Mouse (Mus musculus): ENCODE data around the gene Hoxd12. TPM values are rescaled to one million over a fixed set of nuclear protein-coding genes. Genes with fewer than 3 reads are reported as not detected.

The Hoxd12 gene
- polyA plus RNA-seq, 1 experiment from 2014 or later: 30.6 TPM

- no peaks in the 10 kb centered on the region for H3K9me3 ChIP-seq
- peak overlapping the region; percentile 58 for H3K27ac ChIP-seq
- peaks cover 63% of the 10 kb centered on the region for H3K27me3 ChIP-seq
- no peak for ATAC-seq (ENCODE audit: insufficient number of reproducible peaks, low FRiP score, low TSS enrichment, low read depth)
- 6% methylated on average over 4 of the region's 4 CpGs for WGBS
- H3K36me3 ChIP-seq: no peaks in the 10 kb centered on the region
- peak overlapping the region; percentile 60 for H3K4me2 ChIP-seq
- H3K9ac ChIP-seq: 0 out of 2 replicates have a peak overlapping the region, but pooled peaks have one; percentile 39
- peak overlapping the region; percentile 46 for H3K4me3 ChIP-seq
- peaks cover 33% of the 10 kb centered on the region for H3K4me1 ChIP-seq
Measured at GRCm38 (mm10) chr2:74656632-74657021, 18.2 kb upstream of the Hoxd12 start.

GRCm38 (mm10) chr2:74657251-74658023 lies 17.4 kb upstream of the Hoxd12 start:
- H3K27ac ChIP-seq: peak overlapping the region; percentile 89
- H3K9ac ChIP-seq: peak overlapping the region; percentile 53
- H3K4me2 ChIP-seq: peak overlapping the region; percentile 44

GRCm38 (mm10) chr2:74658024-74658666 lies 16.7 kb upstream of the Hoxd12 start:
- WGBS: 3% methylated on average over 15 of the region's 15 CpGs
- H3K27ac ChIP-seq: peak overlapping the region; percentile 89
- H3K9me3 ChIP-seq: no peaks in the 10 kb centered on the region
- no peaks in the 10 kb centered on the region for H3K36me3 ChIP-seq
- peak overlapping the region; percentile 53 for H3K9ac ChIP-seq
- peak overlapping the region; percentile 44 for H3K4me2 ChIP-seq
- H3K4me3 ChIP-seq: peak overlapping the region; percentile 46
- peaks cover 66% of the 10 kb centered on the region for H3K27me3 ChIP-seq
- no peak for ATAC-seq (ENCODE audit: insufficient number of reproducible peaks, low FRiP score, low TSS enrichment, low read depth)
- peaks cover 36% of the 10 kb centered on the region for H3K4me1 ChIP-seq

More at GRCm38 (mm10) chr2:74657251-74658023, 17.4 kb upstream of the Hoxd12 start:
- WGBS: 2% methylated on average over 62 of the region's 62 CpGs
- Histone ChIP-seq H3K4me3 (peak overlapping the region; percentile 46), H3K9me3 (no peaks in the 10 kb centered on the region), H3K27me3 (peaks cover 63% of the 10 kb centered on the region), H3K36me3 (no peaks in the 10 kb centered on the region), H3K4me1 (peaks cover 36% of the 10 kb centered on the region)
- no peak for ATAC-seq (ENCODE audit: insufficient number of reproducible peaks, low FRiP score, low TSS enrichment, low read depth)

GRCm38 (mm10) chr2:74658667-74659371 lies 16.0 kb upstream of the Hoxd12 start:
- H3K27ac ChIP-seq: peak overlapping the region; percentile 89
- ATAC-seq (ENCODE audit: insufficient number of reproducible peaks, low FRiP score, low TSS enrichment, low read depth): no peak
- H3K4me3 ChIP-seq: peak overlapping the region; percentile 46

GRCm38 (mm10) chr2:74659507-74660005 lies 15.3 kb upstream of the Hoxd12 start, which contains the start of gene Evx2:
Gene Evx2, minus strand, starts transcription at chr2:74659557.
- Histone ChIP-seq H3K27ac (peak within 1 kb of the TSS; percentile 89), H3K9me3 (no peaks in the 10 kb centered on the region), H3K4me2 (peak within 1 kb of the TSS; percentile 56), H3K9ac (peak within 1 kb of the TSS; percentile 52), H3K4me3 (peak within 1 kb of the TSS; percentile 46), H3K4me1 (peaks cover 36% of the 10 kb centered on the region), H3K36me3 (no peaks in the 10 kb centered on the region), H3K27me3 (peaks cover 71% of the 10 kb centered on the region)
- no peak for ATAC-seq (ENCODE audit: insufficient number of reproducible peaks, low FRiP score, low TSS enrichment, low read depth)
- WGBS: 2% methylated on average over 28 of the region's 28 CpGs

More at GRCm38 (mm10) chr2:74658667-74659371, 16.0 kb upstream of the Hoxd12 start:
- peak overlapping the region; percentile 18 for H3K9ac ChIP-seq
- peaks cover 36% of the 10 kb centered on the region for H3K4me1 ChIP-seq
- H3K4me2 ChIP-seq: peak overlapping the region; percentile 44
- H3K9me3 ChIP-seq: no peaks in the 10 kb centered on the region
- peaks cover 71% of the 10 kb centered on the region for H3K27me3 ChIP-seq
- WGBS: 1% methylated on average over 47 of the region's 47 CpGs
- H3K36me3 ChIP-seq: no peaks in the 10 kb centered on the region

GRCm38 (mm10) chr2:74660421-74661375 lies 14.1 kb upstream of the Hoxd12 start:
- no peaks in the 10 kb centered on the region for H3K9me3 ChIP-seq
- peak overlapping the region; percentile 52 for H3K9ac ChIP-seq
- H3K27ac ChIP-seq: peak overlapping the region; percentile 89
- H3K27me3 ChIP-seq: peaks cover 69% of the 10 kb centered on the region
- H3K4me1 ChIP-seq: peaks cover 28% of the 10 kb centered on the region
- ATAC-seq (ENCODE audit: insufficient number of reproducible peaks, low FRiP score, low TSS enrichment, low read depth): no peak; the same call in none of the 2 replicates
- H3K36me3 ChIP-seq: no peaks in the 10 kb centered on the region
- H3K4me2 ChIP-seq: peak overlapping the region; percentile 56
- peak overlapping the region; percentile 46 for H3K4me3 ChIP-seq
- 2% methylated on average over 30 of the region's 30 CpGs for WGBS

DNA sequence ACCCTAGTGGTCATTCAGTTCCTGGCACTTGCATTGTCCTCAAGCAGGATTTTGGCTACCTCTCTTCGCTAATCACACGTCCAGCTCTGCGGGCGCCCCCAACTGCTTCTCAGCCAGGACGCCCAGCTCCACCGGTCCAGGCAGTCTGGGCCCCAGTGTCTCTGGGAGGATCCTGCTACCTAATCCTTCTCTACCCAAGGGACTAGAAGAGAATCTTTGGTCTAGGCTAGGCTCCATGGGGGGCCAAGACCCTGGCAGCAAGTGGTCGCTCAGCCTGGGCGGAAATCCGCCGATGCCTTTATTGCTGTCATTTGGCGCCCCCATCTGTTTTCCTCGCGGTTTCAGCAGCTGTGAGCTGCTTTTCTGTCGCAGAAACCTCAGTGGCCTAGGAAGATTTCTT lies 13.1 kb upstream of the Hoxd12 start:
- peak; percentile 22; the same call in 1 of the 2 replicates for ATAC-seq (ENCODE audit: insufficient number of reproducible peaks, low FRiP score, low TSS enrichment, low read depth)
- no peaks in the 10 kb centered on the region for H3K36me3 ChIP-seq
- H3K27ac ChIP-seq: peak overlapping the region; percentile 89
- peaks cover 70% of the 10 kb centered on the region for H3K27me3 ChIP-seq
- peak overlapping the region; percentile 56 for H3K4me2 ChIP-seq
- peak overlapping the region; percentile 46 for H3K4me3 ChIP-seq
- WGBS: under 1% methylated on average over 14 of the region's 14 CpGs
- no peaks in the 10 kb centered on the region for H3K9me3 ChIP-seq
- peaks cover 22% of the 10 kb centered on the region for H3K4me1 ChIP-seq
- H3K9ac ChIP-seq: 0 out of 2 replicates have a peak overlapping the region, but pooled peaks have one; percentile 20

DNA sequence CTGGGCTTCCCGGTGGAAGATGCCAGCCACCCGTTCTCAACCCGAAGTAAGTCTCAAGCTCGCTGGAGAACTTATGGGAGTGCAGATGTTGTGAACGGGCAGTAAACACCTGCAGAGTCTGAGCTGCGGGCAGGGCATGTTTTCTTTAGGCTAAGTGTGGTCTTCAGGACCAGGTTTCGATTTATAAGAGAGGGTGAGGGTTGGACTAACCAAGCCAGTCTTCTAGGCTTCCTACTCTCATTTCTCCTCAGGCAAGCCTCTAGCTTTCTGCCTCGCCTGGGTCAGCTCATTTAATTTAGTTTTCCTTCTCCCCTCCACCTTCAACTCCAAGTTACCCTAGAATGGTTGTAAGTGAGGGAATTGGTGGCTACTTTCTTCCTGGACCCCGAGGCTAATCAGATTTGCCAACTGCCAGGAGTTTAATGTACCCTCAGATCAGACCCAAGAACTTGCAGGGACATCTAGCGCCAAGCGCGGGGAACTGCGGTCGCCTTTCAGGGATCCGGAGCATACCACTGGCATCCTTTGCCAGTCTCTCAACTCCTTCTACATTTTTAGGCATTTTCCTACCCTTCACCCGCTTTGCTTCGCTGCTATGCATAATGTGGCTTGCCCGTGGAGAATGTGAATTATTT lies 11.4 kb upstream of the Hoxd12 start:
- Histone ChIP-seq H3K4me3 (peak overlapping the region; percentile 19), H3K27me3 (peaks cover 73% of the 10 kb centered on the region), H3K27ac (peak overlapping the region; percentile 62), H3K9me3 (no peaks in the 10 kb centered on the region), H3K4me1 (peaks cover 27% of the 10 kb centered on the region), H3K9ac (no peak overlapping the region), H3K4me2 (peak overlapping the region; percentile 46), H3K36me3 (no peaks in the 10 kb centered on the region)
- WGBS: 1% methylated on average over 18 of the region's 18 CpGs
- no peak for ATAC-seq (ENCODE audit: insufficient number of reproducible peaks, low FRiP score, low TSS enrichment, low read depth)

DNA sequence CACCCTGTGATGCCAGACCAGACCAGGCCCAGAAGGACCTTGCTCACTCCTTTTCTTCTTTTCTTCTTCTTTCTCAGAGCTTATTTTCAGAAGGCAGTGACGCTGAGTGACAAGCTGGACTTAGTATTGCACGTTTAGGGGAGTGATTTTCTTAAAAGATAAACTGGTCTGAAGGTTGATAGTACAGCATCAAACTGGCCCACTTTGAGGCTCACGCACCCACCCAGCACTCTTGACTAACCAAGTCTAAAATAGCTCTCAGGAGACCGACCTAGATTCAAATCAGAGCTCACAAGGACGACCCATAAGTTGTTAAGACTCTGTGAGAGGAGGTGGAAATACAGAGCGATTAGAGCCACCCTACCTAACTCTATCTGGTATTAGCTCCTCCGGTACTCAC lies 8.4 kb upstream of the Hoxd12 start:
- no peak for ATAC-seq (ENCODE audit: insufficient number of reproducible peaks, low FRiP score, low TSS enrichment, low read depth)
- Histone ChIP-seq H3K27me3 (peaks cover 66% of the 10 kb centered on the region), H3K4me3 (peak overlapping the region; percentile 21), H3K4me1 (peaks cover 20% of the 10 kb centered on the region), H3K36me3 (no peaks in the 10 kb centered on the region), H3K27ac (peak overlapping the region; percentile 74), H3K9ac (no peak overlapping the region; the same call in 1 of the 2 replicates), H3K9me3 (no peaks in the 10 kb centered on the region), H3K4me2 (peak overlapping the region; percentile 35; the same call in 1 of the 2 replicates)
- 11% methylated on average over 7 of the region's 7 CpGs for WGBS

GRCm38 (mm10) chr2:74667191-74667841 lies 7.5 kb upstream of the Hoxd12 start:
- peak overlapping the region; percentile 91 for H3K27ac ChIP-seq
- no peaks in the 10 kb centered on the region for H3K36me3 ChIP-seq
- peak overlapping the region; percentile 35 for H3K9ac ChIP-seq
- WGBS: 3% methylated on average over 36 of the region's 36 CpGs
- peak overlapping the region; percentile 66 for H3K4me2 ChIP-seq
- peak overlapping the region; percentile 66 for H3K4me3 ChIP-seq
- H3K9me3 ChIP-seq: no peaks in the 10 kb centered on the region
- peaks cover 57% of the 10 kb centered on the region for H3K27me3 ChIP-seq
- no peak for ATAC-seq (ENCODE audit: insufficient number of reproducible peaks, low FRiP score, low TSS enrichment, low read depth)
- peaks cover 15% of the 10 kb centered on the region for H3K4me1 ChIP-seq

Measured in limb, embryonic 15.5 days (tissue).